Mouse (Mus musculus) ovary, postnatal 10 days (tissue): ENCODE data around the gene Rab2b.

Experiments
- DNase-seq: peaks from one replicate; pipeline ENCODE4 v3.0.0; 2022; ENCODE audit warnings: low spot score

Rab2b gene

GRCm38 (mm10) chr14:52277210-52277609 is 2.1 kb downstream of the Rab2b start:
- no peak for DNase-seq

- no peak for DNase-seq
These were observed 6.6 kb downstream of the Rab2b start for GRCm38 (mm10) chr14:52272781-52273180.

GRCm38 (mm10) chr14:52257484-52258213 is 21.7 kb downstream of the Rab2b start, which contains the start of gene Chd8:
Gene Chd8, minus strand, starts transcription at chr14:52257780.
- DNase-seq = peak; percentile 92

GRCm38 (mm10) chr14:52256311-52257175 is 22.8 kb downstream of the Rab2b start:
- DNase-seq = no peak

- no peak for DNase-seq
These were observed 33.2 kb downstream of the Rab2b start for GRCm38 (mm10) chr14:52246129-52246528.

- no peak for DNase-seq
These were observed 34.7 kb downstream of the Rab2b start for GRCm38 (mm10) chr14:52244690-52245042.

GRCm38 (mm10) chr14:52244041-52244689 is 35.2 kb downstream of the Rab2b start:
- DNase-seq = peak; percentile 99

GRCm38 (mm10) chr14:52236216-52236615 is 43.1 kb downstream of the Rab2b start:
- DNase-seq = no peak

GRCm38 (mm10) chr14:52235165-52235564 is 44.2 kb downstream of the Rab2b start:
- DNase-seq = no peak

GRCm38 (mm10) chr14:52232249-52232648 is 47.1 kb downstream of the Rab2b start:
- DNase-seq = no peak

- no peak for DNase-seq
These were observed 53.4 kb downstream of the Rab2b start for GRCm38 (mm10) chr14:52225972-52226371.

GRCm38 (mm10) chr14:52217261-52217660 is 62.1 kb downstream of the Rab2b start:
- DNase-seq = no peak
